Mouse (Mus musculus): ENCODE results near the gene Lrpap1. TPM values are rescaled to one million over a fixed set of nuclear protein-coding genes. Genes with fewer than 3 reads are reported as not detected.

Lrpap1 gene
- total RNA-seq, 2 experiments from 2014 or later: 129 to 130 TPM

GRCm38 (mm10) chr5:35060098-35060497, 45.5 kb downstream of the Lrpap1 start:
- DNase-seq (ENCODE audit: low spot score in 2 of 2): no peak

GRCm38 (mm10) chr5:35058216-35058615, 47.4 kb downstream of the Lrpap1 start:
- no peak for DNase-seq (ENCODE audit: low spot score in 2 of 2)

GRCm38 (mm10) chr5:35057582-35057981, 48.0 kb downstream of the Lrpap1 start:
- DNase-seq (ENCODE audit: low spot score in 2 of 2): no peak

GRCm38 (mm10) chr5:35056604-35057432, 48.7 kb downstream of the Lrpap1 start, which contains the start of gene Dok7:
Gene Dok7 (plus strand): TSS chr5:35056766.
- DNase-seq (ENCODE audit: low spot score in 2 of 2): peak; percentile 54 to 62

GRCm38 (mm10) chr5:35055076-35055475, 50.5 kb downstream of the Lrpap1 start:
- DNase-seq (ENCODE audit: low spot score in 2 of 2): no peak

- no peak for DNase-seq (ENCODE audit: low spot score in 2 of 2)
These were observed 50.9 kb downstream of the Lrpap1 start for GRCm38 (mm10) chr5:35054628-35055027.

GRCm38 (mm10) chr5:35050541-35050940, 55.0 kb downstream of the Lrpap1 start:
- no peak for DNase-seq (ENCODE audit: low spot score in 2 of 2)

- DNase-seq (ENCODE audit: low spot score in 2 of 2): peak; percentile 77 to 91
These were observed 62.5 kb downstream of the Lrpap1 start for GRCm38 (mm10) chr5:35043110-35043451.

GRCm38 (mm10) chr5:35042431-35043109, 63.0 kb downstream of the Lrpap1 start:
- no peak for DNase-seq (ENCODE audit: low spot score in 2 of 2)

Other genes with a start within 250 kb of the Lrpap1 start
- 1 to 10 TPM; 8.5 to 9.4 TPM for gene Msantd1, start 197.8 kb downstream of the Lrpap1 start, total RNA-seq (2021)
- gene Rgs12, start 156.3 kb downstream of the Lrpap1 start, total RNA-seq (2021): 10 to 100 TPM; 44.3 to 50.3 TPM
- gene Hgfac, start 64.3 kb downstream of the Lrpap1 start, total RNA-seq (2021): 1 to 10 TPM in 1 of 2 experiments, under 1 TPM in 1; 0.81 to 1.5 TPM
- gene Dok7, start 49.0 kb downstream of the Lrpap1 start, total RNA-seq (2021): 10 to 100 TPM; 20.1 to 25.0 TPM
- gene Adra2c, start 172.6 kb upstream of the Lrpap1 start, total RNA-seq (2021): 10 to 100 TPM; 17.3 to 18.8 TPM